Mouse (Mus musculus) spleen, adult 18-20 months (tissue): ENCODE data around the gene S100a8.
A peak's percentile ranks its signal among the peaks of the same experiment; 100 is the strongest.

Experiments
- DNase-seq, 2 experiments: peaks; one replicate each; pipeline ENCODE4 v3.0.0; 2022; ENCODE audit warnings: mixed read lengths in 2 of 2

The S100a8 gene

DNA sequence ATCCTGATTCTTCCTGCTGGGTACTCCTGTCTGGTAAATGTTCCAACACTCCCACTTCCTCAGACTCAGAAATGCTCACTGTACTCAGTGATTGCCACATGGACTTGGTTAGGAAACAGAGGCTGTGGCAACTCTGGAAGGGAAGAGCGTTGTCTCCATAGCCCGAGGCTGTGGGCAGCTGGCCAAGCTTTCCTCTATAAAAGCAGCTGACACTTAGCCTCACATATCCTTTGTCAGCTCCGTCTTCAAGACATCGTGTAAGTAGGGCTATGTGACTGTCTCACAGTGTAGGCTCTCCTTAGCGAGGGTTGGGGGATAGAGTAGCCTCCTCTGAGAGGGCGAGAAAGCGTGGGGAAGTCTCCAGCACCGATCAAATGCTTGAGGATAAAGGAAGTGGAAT is at the start of gene S100a8:
Gene S100a8 (plus strand): TSS at position 133 of the 400 bp plus-strand sequence.
- DNase-seq, result no peak

GRCm38 (mm10) chr3:90621552-90621951 is 47.2 kb upstream of the S100a8 start:
- no peak for DNase-seq

DNA sequence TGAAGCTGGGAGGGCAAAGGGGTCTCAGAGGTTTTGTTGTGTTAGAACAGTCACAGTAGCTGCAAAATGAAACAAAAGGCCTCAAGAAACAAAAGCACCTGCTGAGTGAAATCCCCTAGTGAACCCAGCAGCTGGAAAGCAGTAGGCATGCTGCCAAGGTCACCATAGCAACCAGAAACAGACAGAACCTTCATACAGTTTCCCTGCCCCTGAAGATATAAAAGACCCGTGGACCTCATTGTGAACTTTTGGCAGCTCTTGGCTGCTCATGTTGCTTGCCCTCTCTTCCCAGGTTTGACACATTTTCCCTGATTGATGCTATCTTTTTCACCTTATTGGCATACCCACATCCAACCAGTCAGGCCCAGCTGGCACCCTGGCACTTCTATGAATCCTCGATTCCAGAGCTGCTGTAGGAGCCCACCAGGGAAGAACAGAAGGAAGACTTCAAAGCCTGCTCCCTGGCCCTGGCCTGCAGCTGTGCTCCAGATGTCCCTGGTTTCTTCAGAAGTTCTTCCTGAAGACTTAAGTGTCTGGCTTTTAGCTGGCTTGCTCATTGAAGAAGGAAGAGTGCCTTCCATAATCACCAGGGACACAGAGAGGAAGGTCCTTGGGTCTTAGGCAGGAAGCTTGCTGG is 45.2 kb upstream of the S100a8 start:
- no peak for DNase-seq

GRCm38 (mm10) chr3:90625496-90625895 is 43.3 kb upstream of the S100a8 start:
- DNase-seq, result no peak

DNA sequence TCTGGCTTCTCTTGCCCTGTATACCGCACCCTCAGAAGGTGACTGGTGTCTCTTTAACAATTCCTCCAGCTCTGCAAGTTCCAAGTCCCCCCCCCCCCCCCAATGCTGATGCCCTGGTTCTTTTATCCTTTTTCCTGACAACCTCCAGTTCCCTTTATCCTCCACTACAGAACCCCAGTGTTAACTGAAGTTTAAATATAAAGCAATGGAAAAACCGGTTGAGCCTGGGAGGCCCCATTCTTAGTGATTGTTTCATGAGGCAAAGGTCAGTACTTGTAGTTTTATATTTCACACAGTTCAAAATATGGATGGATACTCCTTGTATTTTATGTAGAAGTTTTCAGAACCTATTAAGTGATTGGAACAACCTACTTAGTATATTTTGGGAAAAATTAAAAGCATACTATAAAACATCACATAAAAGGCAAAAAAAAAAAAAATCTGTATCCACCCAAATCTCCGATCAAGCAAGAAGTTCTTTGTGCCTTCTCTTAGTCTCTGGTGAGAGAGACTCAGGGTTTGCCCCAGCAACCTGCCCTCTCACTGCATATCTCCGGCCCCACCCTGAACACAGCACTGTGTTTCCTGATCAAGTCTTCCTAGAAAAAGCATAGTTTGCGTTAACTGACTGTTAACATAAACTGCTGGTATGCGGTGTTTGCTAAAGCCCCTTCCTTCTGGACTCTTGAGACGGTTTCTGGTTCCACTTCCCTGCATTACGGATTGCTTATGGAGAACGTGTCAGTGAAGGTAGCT is 42.3 kb upstream of the S100a8 start:
- no peak for DNase-seq

GRCm38 (mm10) chr3:90627366-90627765 is 41.4 kb upstream of the S100a8 start:
- no peak for DNase-seq

GRCm38 (mm10) chr3:90627807-90628206 is 41.0 kb upstream of the S100a8 start:
- no peak for DNase-seq

- DNase-seq, result no peak
Measured at GRCm38 (mm10) chr3:90629298-90629697, 39.5 kb upstream of the S100a8 start.

- DNase-seq, result no peak
Measured at GRCm38 (mm10) chr3:90631984-90632383, 36.8 kb upstream of the S100a8 start.

DNA sequence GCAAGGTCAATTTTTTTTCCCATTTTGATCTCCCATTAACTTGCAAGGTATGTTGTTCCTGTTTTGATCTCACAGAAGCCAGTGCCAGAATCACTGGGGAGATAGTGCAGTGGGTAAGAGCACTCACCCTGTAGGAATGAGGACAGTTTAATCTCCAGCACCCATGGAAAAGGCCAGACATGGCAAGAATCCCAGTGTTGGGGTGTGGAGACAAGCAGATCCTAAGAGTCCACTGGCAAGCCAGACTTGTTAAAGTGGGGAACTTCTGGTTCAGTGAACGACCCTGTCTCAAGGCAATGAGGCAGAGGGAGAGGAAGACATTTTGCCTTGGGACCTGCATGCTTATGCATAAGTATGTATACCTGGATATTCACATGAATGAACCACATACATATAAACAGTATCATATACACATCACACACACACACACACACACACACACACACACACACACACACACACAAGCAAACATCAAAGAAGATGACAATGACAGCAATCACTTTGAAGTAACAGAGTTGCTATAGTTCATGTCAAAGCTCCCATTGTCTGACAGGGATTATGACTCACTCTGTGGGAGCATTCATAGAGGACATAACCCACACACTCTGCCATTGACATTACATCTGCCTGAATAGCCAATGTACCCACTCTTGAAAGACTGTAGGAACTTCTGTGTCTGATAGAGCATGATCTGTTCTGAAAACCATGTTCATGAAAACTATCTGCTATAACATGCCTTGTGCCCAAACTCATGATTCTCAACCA is 30.1 kb upstream of the S100a8 start:
- no peak for DNase-seq

- DNase-seq, result peak; percentile 29 to 63
Measured at GRCm38 (mm10) chr3:90639511-90640154, 29.1 kb upstream of the S100a8 start.

DNA sequence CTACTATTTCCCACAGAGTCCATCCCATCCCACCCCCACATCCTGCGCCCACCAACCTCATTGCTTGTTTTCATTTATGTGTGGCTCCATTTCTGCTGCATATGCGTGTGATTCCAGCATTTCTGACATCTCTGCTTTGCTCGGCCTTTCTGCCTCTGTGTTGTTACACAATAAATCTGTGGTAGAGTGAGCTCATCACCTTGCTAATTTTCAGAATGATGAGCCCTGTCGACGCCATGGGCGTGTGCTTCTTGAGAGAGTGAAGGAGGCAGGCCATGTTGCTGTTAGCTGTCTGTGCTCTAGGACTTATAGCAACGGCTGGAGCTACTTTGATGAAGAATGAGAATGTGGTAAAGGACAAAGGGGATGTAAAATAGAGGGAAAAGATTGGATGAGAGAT is 27.8 kb upstream of the S100a8 start:
- no peak for DNase-seq

DNA sequence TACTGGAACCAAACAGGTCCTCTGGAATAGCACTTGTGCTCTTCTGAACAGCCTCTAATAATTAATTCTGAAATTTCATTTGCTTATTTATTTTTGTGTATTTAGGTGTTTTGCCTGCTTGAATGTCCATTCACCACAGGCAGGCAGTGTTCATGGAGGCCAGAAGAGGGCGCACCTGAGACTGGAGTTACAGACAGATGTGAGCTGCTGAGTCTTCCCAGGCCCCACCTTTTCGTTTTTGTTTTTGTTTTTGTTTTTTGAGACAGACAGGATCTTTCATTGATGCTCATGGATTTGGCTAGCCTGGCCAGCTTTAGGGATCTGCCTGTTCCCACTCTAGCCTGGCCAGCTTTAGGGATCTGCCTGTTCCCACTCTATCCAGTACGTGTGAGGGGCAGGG is 24.6 kb upstream of the S100a8 start:
- peak; percentile 15 to 55 for DNase-seq

GRCm38 (mm10) chr3:90647291-90647690 is 21.5 kb upstream of the S100a8 start:
- DNase-seq, result no peak

- no peak for DNase-seq
Measured at GRCm38 (mm10) chr3:90648981-90649380, 19.8 kb upstream of the S100a8 start.

- no peak for DNase-seq
Measured at GRCm38 (mm10) chr3:90649832-90650231, 18.9 kb upstream of the S100a8 start.

GRCm38 (mm10) chr3:90652878-90653508 is 15.8 kb upstream of the S100a8 start:
- peak; percentile 11 to 66 for DNase-seq

DNA sequence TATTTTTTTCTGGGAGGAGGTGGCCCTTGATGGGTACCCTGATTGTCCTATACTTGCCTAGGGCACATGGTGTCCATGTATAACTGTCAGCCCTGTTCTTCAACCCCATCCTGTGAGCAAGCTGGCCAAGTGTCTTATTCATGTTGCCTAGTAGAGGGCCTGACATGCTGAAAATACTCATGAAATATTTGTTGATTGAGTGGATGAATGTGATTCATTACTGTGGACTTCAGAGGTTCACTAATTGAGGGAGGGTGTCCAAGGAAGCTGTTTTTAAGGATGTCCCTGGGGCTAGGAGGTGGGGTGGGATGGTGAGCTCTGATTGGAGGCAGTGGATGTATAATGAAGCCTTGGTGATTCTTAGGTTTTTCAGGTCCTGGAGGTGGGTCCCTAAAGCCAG is 15.1 kb upstream of the S100a8 start, which contains the start of gene S100a7a:
Gene S100a7a (plus strand): TSS at position 301 of the 400 bp plus-strand sequence.
- DNase-seq, result no peak

DNA sequence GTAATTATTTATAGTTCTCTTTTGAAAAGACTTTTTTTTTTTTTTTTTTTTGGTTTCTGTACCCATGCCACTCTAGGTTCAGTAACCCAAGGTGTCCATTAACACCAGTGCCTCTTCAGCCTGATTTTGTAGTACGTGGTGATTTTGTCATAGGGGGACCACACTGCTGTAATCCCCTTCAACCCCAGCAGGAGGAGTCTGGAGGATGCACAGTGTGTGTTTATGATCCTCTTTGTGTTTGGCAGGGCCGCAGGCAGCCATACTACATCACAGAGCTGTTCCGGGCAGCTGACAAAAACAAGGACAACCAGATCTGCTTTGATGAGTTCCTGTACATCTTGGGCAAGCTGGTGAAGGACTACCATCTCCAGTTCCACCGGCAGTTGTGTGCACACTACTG is 11.4 kb upstream of the S100a8 start:
- no peak for DNase-seq

DNA sequence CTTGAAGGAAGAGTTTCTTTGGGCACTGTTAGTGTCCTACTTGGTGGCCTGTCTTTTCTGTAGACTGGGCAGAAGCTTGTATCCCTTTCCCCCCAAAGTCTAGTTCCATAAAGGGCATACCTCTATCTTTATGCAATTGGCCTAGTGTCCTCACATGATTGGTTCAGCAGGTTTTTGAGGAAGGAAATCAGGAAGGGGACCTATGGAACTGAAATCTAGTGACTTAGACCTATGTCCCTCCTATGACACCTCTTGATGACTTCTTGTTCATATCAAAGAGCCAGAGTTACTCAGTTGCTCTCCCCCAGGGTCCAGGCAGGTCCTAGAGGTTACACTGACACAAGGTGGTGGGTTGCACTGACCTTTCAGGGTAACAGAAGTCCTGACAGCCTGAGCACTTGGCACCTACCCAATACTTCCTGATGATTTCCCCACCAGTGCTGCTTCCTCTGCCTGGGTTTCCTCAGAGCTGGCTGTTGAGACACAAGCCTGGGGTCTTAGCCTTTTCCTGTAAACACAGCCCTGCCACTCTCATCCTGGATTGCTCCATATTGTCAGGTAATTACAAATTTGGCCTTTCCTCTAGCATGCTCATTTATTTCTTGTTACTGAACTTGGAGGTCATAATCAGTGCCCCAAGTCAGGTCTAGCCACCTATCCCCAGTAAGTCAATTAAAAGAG is 9.3 kb upstream of the S100a8 start:
- DNase-seq, result no peak

GRCm38 (mm10) chr3:90664219-90664618 is 4.6 kb upstream of the S100a8 start:
- DNase-seq, result no peak

- DNase-seq, result no peak
Measured at GRCm38 (mm10) chr3:90678656-90679055, 9.9 kb downstream of the S100a8 start.
